9 mouse cellular contexts compared by ENCODE assay signal in genomic region chr5:112848586-112849280, GRCm38 (mm10). TPM values are rescaled to one million over a fixed set of nuclear protein-coding genes. Genes with fewer than 3 reads are reported as not detected.
DNase-seq lines count a peak whose midpoint lies in the region; ATAC-seq and TF ChIP-seq lines count a peak whose summit lies in the region.
"Had no signal": no experiment of that assay in that cellular context is flagged by ENCODE, and none has a peak within 500 bp of the region (broad histone marks: within the 10 kb centered on the region; RNA-seq: fewer than 3 reads in every experiment).

No protein-coding gene starts in this region.

- peak overlapping the region; percentile 38 for H3K4me3 ChIP-seq in forebrain, embryonic 10.5 days
- H3K4me3 ChIP-seq in hindbrain, embryonic 13.5 days = no peak overlapping the region
- H3K4me3 ChIP-seq in midbrain, embryonic 10.5 days = peak overlapping the region; percentile 38
- no peak overlapping the region for H3K4me3 ChIP-seq in testis, adult 2 months (ENCODE audit: control insufficient read depth, low read depth, low read length)
- H3K4me3 ChIP-seq: myocyte had no signal

- peak overlapping the region; percentile 48 for H3K27ac ChIP-seq in forebrain, embryonic 10.5 days
- H3K27ac ChIP-seq in hindbrain, embryonic 13.5 days = peak overlapping the region; percentile 42; the same call in 1 of the 2 replicates
- peak overlapping the region; percentile 71 for H3K27ac ChIP-seq in midbrain, embryonic 10.5 days (replicated peaks)
- no peak overlapping the region for H3K27ac ChIP-seq in testis, adult 2 months (ENCODE audit: control insufficient read depth, insufficient read depth, low read depth, low read length)

- H3K27me3 ChIP-seq in forebrain, embryonic 10.5 days (ENCODE audit: poor library complexity, severe bottlenecking) = peaks cover 59% of the 10 kb centered on the region
- peaks cover 19% of the 10 kb centered on the region; the same call in 1 of the 2 replicates for H3K27me3 ChIP-seq in hindbrain, embryonic 13.5 days
- peaks cover 57% of the 10 kb centered on the region for H3K27me3 ChIP-seq in midbrain, embryonic 10.5 days (ENCODE audit: low read depth, poor library complexity, severe bottlenecking)
- no peaks in the 10 kb centered on the region for H3K27me3 ChIP-seq in testis, adult 2 months (ENCODE audit: control insufficient read depth, insufficient read depth, low read length)

- peak overlapping the region; percentile 18; the same call in 1 of the 2 replicates for H3K4me2 ChIP-seq in hindbrain, embryonic 13.5 days

- no peaks in the 10 kb centered on the region for H3K9me3 ChIP-seq in forebrain, embryonic 10.5 days
- H3K9me3 ChIP-seq in hindbrain, embryonic 13.5 days = no peaks in the 10 kb centered on the region
- no peaks in the 10 kb centered on the region for H3K9me3 ChIP-seq in midbrain, embryonic 10.5 days (replicated peaks)

- no peak for TF ChIP-seq POLR2A in brain, embryonic 14.5 days (IDR thresholded peaks at IDR 0.05; ENCODE audit: borderline replicate concordance, extremely low read depth, insufficient read depth, insufficient read length, poor library complexity, severe bottlenecking)
- TF ChIP-seq POLR2A in testis, adult 2 months (IDR thresholded peaks at IDR 0.05; ENCODE audit: control insufficient read depth, low read depth, low read length) = no peak

- peak; percentile 34 for DNase-seq in cerebellum, adult 11 months
- DNase-seq in brain, embryonic 14.5 days (ENCODE audit: low read depth) = peak; percentile 65
- peak; percentile 73 for DNase-seq in forebrain, embryonic 10.5 days (ENCODE audit: extremely low spot score, low spot score)
- DNase-seq in layer of hippocampus, postnatal 10 days (ENCODE audit: low spot score in 2 of 2) = peak; percentile 76 to 79
- peak; percentile 84 for DNase-seq in midbrain, embryonic 10.5 days (ENCODE audit: low spot score)

- WGBS in forebrain, embryonic 10.5 days = 1% methylated on average over 16 of the region's 16 CpGs
- WGBS in hindbrain, embryonic 13.5 days = 4% methylated on average over 15 of the region's 16 CpGs
- 3% methylated on average over 16 of the region's 16 CpGs for WGBS in midbrain, embryonic 10.5 days

- peak; percentile 81 for TF ChIP-seq CTCF in brain, embryonic 14.5 days (IDR thresholded peaks at IDR 0.05; ENCODE audit: borderline replicate concordance, extremely low read depth, insufficient read depth, insufficient read length)
- TF ChIP-seq CTCF in testis, adult 2 months (IDR thresholded peaks at IDR 0.05; ENCODE audit: control insufficient read depth, insufficient read depth, insufficient replicate concordance, low read depth, low read length) = peak; percentile 88

- ATAC-seq in cerebellum, adult (ENCODE audit: insufficient number of reproducible peaks, low FRiP score, low TSS enrichment) = no peak
- no peak for ATAC-seq in hindbrain, embryonic 13.5 days (ENCODE audit: low FRiP score)

- 0 out of 2 replicates have a peak overlapping the region, but pooled peaks have one; percentile 2 for H3K9ac ChIP-seq in hindbrain, embryonic 13.5 days

- no peaks in the 10 kb centered on the region for H3K36me3 ChIP-seq in forebrain, embryonic 10.5 days (replicated peaks)
- no peaks in the 10 kb centered on the region for H3K36me3 ChIP-seq in hindbrain, embryonic 13.5 days
- no peaks in the 10 kb centered on the region for H3K36me3 ChIP-seq in midbrain, embryonic 10.5 days
- H3K36me3 ChIP-seq in testis, adult 2 months (ENCODE audit: control insufficient read depth, insufficient read depth, low read length) = no peaks in the 10 kb centered on the region

- H3K4me1 ChIP-seq in forebrain, embryonic 10.5 days = peaks cover 75% of the 10 kb centered on the region
- H3K4me1 ChIP-seq in hindbrain, embryonic 13.5 days (replicated peaks) = peaks cover 77% of the 10 kb centered on the region
- H3K4me1 ChIP-seq in midbrain, embryonic 10.5 days = peaks cover 94% of the 10 kb centered on the region
- H3K4me1 ChIP-seq in testis, adult 2 months (ENCODE audit: control insufficient read depth, insufficient read depth, low read length) = peaks cover 8% of the 10 kb centered on the region

RNA-seq across cellular contexts. Expression of gene Myo18b, which starts 47.4 kb away (rescaled TPM):
- 1.1 and 1.8 TPM in 2 replicates for polyA plus RNA-seq in brain, embryonic 14.5 days (2012; rRNA removed)
- polyA plus RNA-seq in forebrain, embryonic 10.5 days (2016; fragmentation: Nextera tagmentation; extraction: Ambion mirVana) = 0.10 and 0.27 TPM in 2 replicates
- polyA plus RNA-seq in hindbrain, embryonic 13.5 days (2015; fragmentation: Nextera tagmentation; extraction: Ambion mirVana) = 1.1 and 1.6 TPM in 2 replicates
- 1 to 10 TPM; 3.6 to 3.7 TPM for total RNA-seq in layer of hippocampus, postnatal 10 days (2021)
- polyA plus RNA-seq in midbrain, embryonic 10.5 days (2016; fragmentation: Nextera tagmentation; extraction: Ambion mirVana) = 0.63 and 1.2 TPM in 2 replicates
- 36.8 and 39.4 TPM in 2 replicates for polyA plus RNA-seq in testis, adult 2 months (2012; rRNA removed)

Comparison
In these comparisons a context has a peak if more than half of its experiments do, and no peak if none do; other contexts are left out.
1. DNase-seq: peak in every context shown above with its lines; median percentile 84 in midbrain, embryonic 10.5 days; 78 in layer of hippocampus, postnatal 10 days; 73 in forebrain, embryonic 10.5 days; 65 in brain, embryonic 14.5 days; 34 in cerebellum, adult 11 months.
2. H3K4me3 ChIP-seq: peak in forebrain, embryonic 10.5 days (single experiment) and midbrain, embryonic 10.5 days (single experiment); none in hindbrain, embryonic 13.5 days (single experiment) and testis, adult 2 months (single experiment).
3. RNA of gene Myo18b, which starts 47.4 kb away (polyA plus RNA-seq): 36.8 to 39.4 TPM in testis, adult 2 months; 1.1 to 1.8 TPM in brain, embryonic 14.5 days, 1.1 to 1.6 TPM in hindbrain, embryonic 13.5 days, 0.63 to 1.2 TPM in midbrain, embryonic 10.5 days and 0.10 to 0.27 TPM in forebrain, embryonic 10.5 days; every median in the first group is over 10 times any median in the second.